Mouse (Mus musculus): Measurements from ENCODE around the gene Ergic2.

Ergic2 gene

GRCm38 (mm10) chr6:148222686-148223085 is 10.5 kb upstream of the Ergic2 start:
- ChIA-PET POLR2A (interaction anchor here in 2 of 4 experiments (0.6 to 3.0 kb wide), 6 partner anchors 8 to 312 kb away, joined by 3 to 24 read pairs (median 4); partner anchors contain the start of gene Ergic2 (in 2 of the 2)), CTCF (no interaction called here)

- CTCF ChIA-PET, result no interaction called here
- POLR2A ChIA-PET, result interaction anchor here in 1 of 4 experiments (0.6 kb wide), 1 partner anchor 140 kb away, joined by 4 read pairs; no protein-coding TSS in a partner anchor
These were observed 6.3 kb upstream of the Ergic2 start for GRCm38 (mm10) chr6:148218235-148219076.

GRCm38 (mm10) chr6:148216752-148217151 is 4.6 kb upstream of the Ergic2 start:
- ChIA-PET POLR2A (interaction anchor here in 1 of 4 experiments (0.6 kb wide), 1 partner anchor 13 kb away, joined by 6 read pairs; no protein-coding TSS in a partner anchor), CTCF (interaction anchor here in 1 of 4 experiments (0.6 kb wide), 1 partner anchor 1378 kb away, joined by 3 read pairs; no protein-coding TSS in a partner anchor)

GRCm38 (mm10) chr6:148214765-148215164 is 2.6 kb upstream of the Ergic2 start:
- ChIA-PET CTCF (interaction anchor here (0.7 to 3.1 kb wide), 7 partner anchors 12 to 245 kb away, joined by 3 to 11 read pairs (median 6); no protein-coding TSS in a partner anchor), POLR2A (interaction anchor here in 3 of 4 experiments (0.6 to 5.8 kb wide), 16 partner anchors 8 to 730 kb away, joined by 3 to 42 read pairs (median 4); partner anchors contain the start of genes Ipo8 (in 2 of the 3), Caprin2 (in 1 of the 3) and Tmtc1 (in 1 of the 3))

- POLR2A ChIA-PET, result interaction anchor here (0.6 to 5.8 kb wide), 44 partner anchors 7 to 1127 kb away, joined by 3 to 46 read pairs (median 4); partner anchors contain the start of genes Caprin2 (in 2 of the 4) and Ipo8 (in 1 of the 4)
- CTCF ChIA-PET, result interaction anchor here in 1 of 4 experiments (0.6 kb wide), 1 partner anchor 184 kb away, joined by 5 read pairs; no protein-coding TSS in a partner anchor
These were observed 740 bp downstream of the Ergic2 start for GRCm38 (mm10) chr6:148211391-148211876.

- ChIA-PET POLR2A (interaction anchor here in 3 of 4 experiments (0.5 to 1.5 kb wide), 6 partner anchors 9 to 207 kb away, joined by 3 to 12 read pairs (median 3); no protein-coding TSS in a partner anchor), CTCF (interaction anchor here in 1 of 4 experiments (0.7 kb wide), 1 partner anchor 8 kb away, joined by 3 read pairs; no protein-coding TSS in a partner anchor)
These were observed 4.7 kb downstream of the Ergic2 start for GRCm38 (mm10) chr6:148207522-148207921.

- ChIA-PET POLR2A (interaction anchor here in 1 of 4 experiments (0.7 to 2.2 kb wide), 4 partner anchors 10 to 163 kb away, joined by 3 to 6 read pairs (median 3); no protein-coding TSS in a partner anchor), CTCF (no interaction called here)
These were observed 7.0 kb downstream of the Ergic2 start for GRCm38 (mm10) chr6:148205134-148205533.

- POLR2A ChIA-PET, result interaction anchor here in 3 of 4 experiments (1.8 to 4.2 kb wide), 4 partner anchors 11 to 12 kb away, joined by 7 to 46 read pairs (median 8); partner anchors contain the start of gene Ergic2 (in 3 of the 3)
- CTCF ChIA-PET, result no interaction called here
These were observed 12.4 kb downstream of the Ergic2 start for GRCm38 (mm10) chr6:148199729-148200128.

- ChIA-PET CTCF (no interaction called here), POLR2A (interaction anchor here in 3 of 4 experiments (0.6 to 4.2 kb wide), 5 partner anchors 11 to 48 kb away, joined by 3 to 46 read pairs (median 8); partner anchors contain the start of gene Ergic2 (in 3 of the 3))
These were observed 13.0 kb downstream of the Ergic2 start for GRCm38 (mm10) chr6:148199177-148199576.

GRCm38 (mm10) chr6:148193972-148194701 is 18.0 kb downstream of the Ergic2 start:
- CTCF ChIA-PET, result no interaction called here
- POLR2A ChIA-PET, result interaction anchor here in 2 of 4 experiments (0.5 to 2.2 kb wide), 6 partner anchors 10 to 160 kb away, joined by 3 to 17 read pairs (median 4); partner anchors contain the start of gene Ergic2 (in 2 of the 2)

- ChIA-PET CTCF (interaction anchor here in 1 of 4 experiments (0.6 kb wide), 1 partner anchor 662 kb away, joined by 3 read pairs; no protein-coding TSS in a partner anchor), POLR2A (interaction anchor here in 2 of 4 experiments (0.6 to 1.4 kb wide), 4 partner anchors 19 to 706 kb away, joined by 3 to 4 read pairs (median 3); partner anchors contain the start of gene Ergic2 (in 1 of the 2))
These were observed 26.5 kb downstream of the Ergic2 start for GRCm38 (mm10) chr6:148185694-148186093.

GRCm38 (mm10) chr6:148172904-148173303 is 39.3 kb downstream of the Ergic2 start:
- ChIA-PET CTCF (no interaction called here), POLR2A (interaction anchor here in 1 of 4 experiments (0.8 to 1.8 kb wide), 2 partner anchors 9 to 21 kb away, joined by 3 to 11 read pairs; no protein-coding TSS in a partner anchor)

GRCm38 (mm10) chr6:148152305-148152704 is 59.9 kb downstream of the Ergic2 start:
- ChIA-PET CTCF (interaction anchor here in 1 of 4 experiments (1.3 kb wide), 1 partner anchor 10 kb away, joined by 4 read pairs; no protein-coding TSS in a partner anchor), POLR2A (interaction anchor here in 1 of 4 experiments (0.8 to 1.8 kb wide), 6 partner anchors 11 to 202 kb away, joined by 3 to 5 read pairs (median 4); partner anchors contain the start of gene Ergic2)

GRCm38 (mm10) chr6:148142421-148142820 is 69.8 kb downstream of the Ergic2 start:
- ChIA-PET POLR2A (interaction anchor here in 1 of 4 experiments (0.6 to 0.7 kb wide), 2 partner anchors 19 to 24 kb away, joined by 3 read pairs; no protein-coding TSS in a partner anchor), CTCF (interaction anchor here in 2 of 4 experiments (0.6 to 1.2 kb wide), 2 partner anchors 9 to 826 kb away, joined by 3 to 4 read pairs; no protein-coding TSS in a partner anchor)

- CTCF ChIA-PET, result interaction anchor here in 2 of 4 experiments (0.6 to 1.2 kb wide), 2 partner anchors 10 to 825 kb away, joined by 3 to 4 read pairs; no protein-coding TSS in a partner anchor
- POLR2A ChIA-PET, result interaction anchor here in 1 of 4 experiments (0.6 to 0.7 kb wide), 2 partner anchors 19 to 23 kb away, joined by 3 read pairs; no protein-coding TSS in a partner anchor
These were observed 70.3 kb downstream of the Ergic2 start for GRCm38 (mm10) chr6:148141874-148142273.

GRCm38 (mm10) chr6:148139288-148139995 is 72.7 kb downstream of the Ergic2 start:
- ChIA-PET CTCF (no interaction called here), POLR2A (no interaction called here)

Data from embryonic stem cell, embryonic (primary cell).